Mouse (Mus musculus): Measurements from ENCODE around the gene Tnni2. TPM values are rescaled to one million over a fixed set of nuclear protein-coding genes. Genes with fewer than 3 reads are reported as not detected.
A peak's percentile ranks its signal among the peaks of the same experiment; 100 is the strongest.

Gene Tnni2
- polyA plus RNA-seq, 1 experiment from 2014 or later = 29.3 TPM

- Histone ChIP-seq H3K9me3 (replicated peaks) (no peaks in the 10 kb centered on the region), H3K27ac (replicated peaks) (no peak overlapping the region), H3K27me3 (peaks cover 76% of the 10 kb centered on the region), H3K4me3 (replicated peaks) (no peak overlapping the region), H3K4me1 (replicated peaks) (peaks cover 7% of the 10 kb centered on the region), H3K9ac (no peak overlapping the region), H3K36me3 (replicated peaks) (no peaks in the 10 kb centered on the region), H3K4me2 (no peak overlapping the region)
- no peak for ATAC-seq (ENCODE audit: insufficient read depth)
- WGBS (ENCODE audit: insufficient replicate concordance) = 60% methylated on average over 12 of the region's 12 CpGs
These were observed 11.4 kb upstream of the Tnni2 start for GRCm38 (mm10) chr7:142430160-142430678.

- H3K27me3 ChIP-seq = peaks cover 76% of the 10 kb centered on the region
These were observed 10.5 kb upstream of the Tnni2 start for GRCm38 (mm10) chr7:142431106-142431505.

DNA sequence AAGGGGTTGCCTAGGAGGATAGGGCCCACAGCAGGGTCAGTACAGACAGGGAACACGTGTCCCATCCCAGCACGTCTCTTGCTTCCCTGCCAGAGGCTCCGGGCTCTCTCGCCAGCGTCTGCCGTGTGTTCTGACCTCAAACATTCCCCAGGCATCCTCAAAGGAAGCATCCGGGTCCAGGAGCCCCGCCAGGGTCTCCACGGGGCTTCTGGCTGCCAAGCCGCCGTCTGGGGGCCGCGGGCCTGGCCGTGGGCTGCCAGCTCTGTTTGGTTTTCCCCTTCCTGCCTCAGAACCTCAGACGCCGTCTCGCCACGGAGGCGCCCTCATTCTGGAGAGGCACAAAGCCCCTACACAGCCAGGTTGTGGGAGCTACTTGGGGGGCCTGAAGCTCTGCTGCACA, 8.0 kb upstream of the Tnni2 start:
- Histone ChIP-seq H3K9ac (no peak overlapping the region), H3K27ac (replicated peaks) (no peak overlapping the region), H3K9me3 (replicated peaks) (no peaks in the 10 kb centered on the region), H3K4me2 (no peak overlapping the region), H3K4me3 (replicated peaks) (no peak overlapping the region), H3K4me1 (replicated peaks) (peaks cover 10% of the 10 kb centered on the region), H3K36me3 (replicated peaks) (no peaks in the 10 kb centered on the region), H3K27me3 (peaks cover 58% of the 10 kb centered on the region)
- 25% methylated on average over 19 of the region's 19 CpGs for WGBS (ENCODE audit: insufficient replicate concordance)
- no peak for ATAC-seq (ENCODE audit: insufficient read depth)

More at GRCm38 (mm10) chr7:142431106-142431505, 10.5 kb upstream of the Tnni2 start:
- no peak overlapping the region for H3K4me2 ChIP-seq
- H3K4me1 ChIP-seq (replicated peaks) = peaks cover 10% of the 10 kb centered on the region
- no peak for ATAC-seq (ENCODE audit: insufficient read depth)
- no peaks in the 10 kb centered on the region for H3K36me3 ChIP-seq (replicated peaks)
- H3K27ac ChIP-seq (replicated peaks) = no peak overlapping the region
- H3K9ac ChIP-seq = no peak overlapping the region
- H3K9me3 ChIP-seq (replicated peaks) = no peaks in the 10 kb centered on the region
- H3K4me3 ChIP-seq (replicated peaks) = no peak overlapping the region
- 75% methylated on average over 14 of the region's 14 CpGs for WGBS (ENCODE audit: insufficient replicate concordance)

DNA sequence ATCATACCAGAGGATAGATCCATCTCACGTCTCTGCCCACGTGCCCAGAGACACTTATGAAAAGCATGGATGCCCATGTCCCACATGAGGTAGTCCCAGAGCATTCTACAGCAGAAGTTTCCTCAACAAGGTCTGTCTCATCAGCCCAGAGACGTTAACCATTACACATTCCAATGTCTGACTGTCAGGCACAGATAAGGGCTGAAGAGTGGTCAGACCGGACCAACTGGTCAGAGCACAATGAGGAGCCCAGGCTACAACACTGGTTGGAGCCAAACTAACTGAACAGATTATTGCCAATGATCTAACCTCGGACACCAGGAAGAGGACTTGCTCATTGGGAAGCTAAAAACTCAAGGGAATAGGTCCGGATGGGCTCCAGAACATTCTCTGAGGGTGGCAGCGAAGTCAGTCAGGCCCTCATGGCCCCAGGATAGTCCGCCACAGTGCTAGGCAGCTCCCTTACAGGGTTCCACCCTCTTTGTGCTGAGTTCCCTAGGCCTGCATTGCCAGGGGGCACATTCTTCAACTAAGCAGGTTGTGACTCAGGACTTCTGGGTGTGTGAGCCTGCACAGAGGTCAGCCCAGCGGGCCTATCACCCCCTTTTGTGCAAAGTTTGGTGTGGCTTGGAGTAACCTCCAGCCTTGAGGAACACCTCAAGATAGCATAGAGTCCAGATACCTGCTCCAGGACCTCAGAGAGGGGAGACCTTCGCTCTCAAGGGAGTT, 7.3 kb upstream of the Tnni2 start, which contains the start of gene Syt8:
Syt8 (plus strand) TSS at position 714 of the 729 bp plus-strand sequence.
- Histone ChIP-seq H3K27ac (replicated peaks) (no peak within 1 kb of the TSS), H3K4me1 (replicated peaks) (peaks cover 10% of the 10 kb centered on the region), H3K4me3 (replicated peaks) (no peak within 1 kb of the TSS), H3K9ac (no peak within 1 kb of the TSS), H3K27me3 (peaks cover 51% of the 10 kb centered on the region), H3K36me3 (replicated peaks) (no peaks in the 10 kb centered on the region), H3K4me2 (no peak within 1 kb of the TSS), H3K9me3 (replicated peaks) (no peaks in the 10 kb centered on the region)
- 60% methylated on average over 10 of the region's 10 CpGs for WGBS (ENCODE audit: insufficient replicate concordance)
- ATAC-seq (ENCODE audit: insufficient read depth) = no peak

DNA sequence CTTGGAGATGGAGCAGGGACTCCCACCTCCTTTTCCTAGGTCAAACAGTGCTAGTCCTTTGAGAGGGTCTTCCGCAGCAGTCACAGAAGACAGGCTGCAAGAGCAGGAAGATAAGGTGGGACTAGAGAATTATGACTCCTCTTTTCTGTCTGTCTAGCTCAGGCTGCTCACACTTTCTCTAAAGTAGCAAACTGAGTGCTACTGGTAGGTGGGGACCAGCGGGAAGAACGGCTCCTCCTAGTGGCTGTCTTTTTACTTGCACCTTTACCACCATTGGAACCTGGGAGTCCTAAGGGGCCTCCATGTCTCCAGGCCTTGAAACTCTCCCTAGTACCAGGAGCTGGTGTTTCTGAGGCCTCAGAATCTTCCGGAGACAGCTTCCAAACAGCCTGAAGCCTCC, 6.1 kb upstream of the Tnni2 start:
- peak; percentile 50 for ATAC-seq (ENCODE audit: insufficient read depth)
- peaks cover 39% of the 10 kb centered on the region for H3K27me3 ChIP-seq
- no peak overlapping the region for H3K27ac ChIP-seq (replicated peaks)
- H3K9ac ChIP-seq = no peak overlapping the region
- H3K9me3 ChIP-seq (replicated peaks) = no peaks in the 10 kb centered on the region
- WGBS (ENCODE audit: insufficient replicate concordance) = 14% methylated on average over 4 of the region's 4 CpGs
- peaks cover 10% of the 10 kb centered on the region for H3K4me1 ChIP-seq (replicated peaks)
- no peaks in the 10 kb centered on the region for H3K36me3 ChIP-seq (replicated peaks)
- H3K4me2 ChIP-seq = no peak overlapping the region
- no peak overlapping the region for H3K4me3 ChIP-seq (replicated peaks)

DNA sequence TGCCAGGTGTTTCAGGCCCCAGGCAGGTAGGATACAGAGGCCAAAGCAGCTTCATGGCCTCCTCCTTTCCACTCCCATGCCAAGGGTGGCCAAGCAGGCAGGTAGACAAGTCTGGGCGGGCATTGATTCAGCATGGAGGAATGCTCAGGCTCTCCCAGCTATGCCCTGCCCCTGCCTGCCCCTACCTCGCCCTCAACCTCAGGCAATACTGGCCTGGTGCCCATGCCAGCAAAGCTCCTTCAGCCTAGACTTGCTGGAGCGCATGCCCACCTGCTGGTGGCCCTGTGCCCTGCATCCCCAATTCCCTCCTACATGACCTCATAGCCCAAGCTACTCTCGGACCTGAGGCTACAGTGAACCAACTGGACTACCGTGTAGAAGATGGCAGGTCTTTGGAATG, 4.3 kb upstream of the Tnni2 start:
- Histone ChIP-seq H3K27ac (replicated peaks) (no peak overlapping the region), H3K27me3 (peaks cover 26% of the 10 kb centered on the region), H3K9me3 (replicated peaks) (no peaks in the 10 kb centered on the region), H3K9ac (no peak overlapping the region), H3K36me3 (replicated peaks) (no peaks in the 10 kb centered on the region), H3K4me1 (replicated peaks) (peaks cover 17% of the 10 kb centered on the region), H3K4me3 (replicated peaks) (no peak overlapping the region), H3K4me2 (no peak overlapping the region)
- no peak for ATAC-seq (ENCODE audit: insufficient read depth)
- WGBS (ENCODE audit: insufficient replicate concordance) = 56% methylated on average over 5 of the region's 5 CpGs

DNA sequence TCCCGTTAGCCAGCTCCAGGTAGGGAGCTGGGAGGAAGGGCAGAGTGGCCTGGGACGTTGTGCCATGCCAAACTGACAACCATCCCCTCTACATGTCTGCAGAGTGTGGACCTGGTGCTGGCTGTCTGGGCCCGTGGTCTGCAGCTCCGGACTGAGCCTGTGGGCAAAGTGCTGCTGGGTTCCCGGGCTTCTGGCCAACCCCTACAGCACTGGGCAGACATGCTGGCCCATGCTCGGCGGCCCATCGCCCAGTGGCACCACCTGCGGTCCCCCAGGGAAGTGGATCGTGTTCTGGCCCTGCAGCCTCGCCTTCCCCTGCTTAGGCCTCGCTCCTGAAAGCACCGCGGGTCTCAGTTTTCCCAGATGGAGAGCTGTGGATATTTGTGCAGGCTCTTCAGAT, 1.6 kb upstream of the Tnni2 start:
- no peak for ATAC-seq (ENCODE audit: insufficient read depth)
- Histone ChIP-seq H3K27me3 (peaks cover under 1% of the 10 kb centered on the region; the same call in 1 of the 2 replicates), H3K36me3 (replicated peaks) (no peaks in the 10 kb centered on the region), H3K4me2 (no peak overlapping the region), H3K4me1 (replicated peaks) (peaks cover 11% of the 10 kb centered on the region), H3K9me3 (replicated peaks) (no peaks in the 10 kb centered on the region), H3K4me3 (replicated peaks) (no peak overlapping the region), H3K9ac (no peak overlapping the region), H3K27ac (replicated peaks) (no peak overlapping the region)
- 76% methylated on average over 14 of the region's 14 CpGs for WGBS (ENCODE audit: insufficient replicate concordance)

- Histone ChIP-seq H3K4me3 (replicated peaks) (no peak overlapping the region), H3K4me2 (no peak overlapping the region), H3K9ac (no peak overlapping the region), H3K36me3 (replicated peaks) (no peaks in the 10 kb centered on the region), H3K27ac (replicated peaks) (no peak overlapping the region), H3K9me3 (replicated peaks) (no peaks in the 10 kb centered on the region), H3K4me1 (replicated peaks) (0 out of 2 replicates have a peak, but pooled peaks cover 7% of the 10 kb centered on the region), H3K27me3 (no peaks in the 10 kb centered on the region)
- no peak for ATAC-seq (ENCODE audit: insufficient read depth)
- WGBS (ENCODE audit: insufficient replicate concordance) = 50% methylated on average over 5 of the region's 5 CpGs
These were observed 922 bp upstream of the Tnni2 start for GRCm38 (mm10) chr7:142440657-142441114.

- Histone ChIP-seq H3K4me1 (replicated peaks) (0 out of 2 replicates have a peak, but pooled peaks cover 7% of the 10 kb centered on the region), H3K27ac (replicated peaks) (peak overlapping the region; percentile 61), H3K36me3 (replicated peaks) (no peaks in the 10 kb centered on the region), H3K9ac (no peak overlapping the region), H3K27me3 (no peaks in the 10 kb centered on the region), H3K4me2 (no peak overlapping the region), H3K9me3 (replicated peaks) (no peaks in the 10 kb centered on the region), H3K4me3 (replicated peaks) (no peak overlapping the region)
- peak; percentile 31 for ATAC-seq (ENCODE audit: insufficient read depth)
- WGBS (ENCODE audit: insufficient replicate concordance) = 42% methylated on average over 9 of the region's 9 CpGs
These were observed 686 bp downstream of the Tnni2 start for GRCm38 (mm10) chr7:142442081-142442907.

- Histone ChIP-seq H3K4me2 (no peak overlapping the region), H3K4me1 (replicated peaks) (0 out of 2 replicates have a peak, but pooled peaks cover 7% of the 10 kb centered on the region), H3K36me3 (replicated peaks) (no peaks in the 10 kb centered on the region), H3K27me3 (no peaks in the 10 kb centered on the region), H3K9ac (no peak overlapping the region), H3K27ac (replicated peaks) (peak overlapping the region; percentile 61), H3K4me3 (replicated peaks) (no peak overlapping the region), H3K9me3 (replicated peaks) (no peaks in the 10 kb centered on the region)
- peak; percentile 16; the same call in 1 of the 2 replicates for ATAC-seq (ENCODE audit: insufficient read depth)
- WGBS (ENCODE audit: insufficient replicate concordance) = 53% methylated on average over 7 of the region's 7 CpGs
These were observed 1.4 kb downstream of the Tnni2 start for GRCm38 (mm10) chr7:142442908-142443420.

- Histone ChIP-seq H3K9ac (no peak overlapping the region), H3K27me3 (no peaks in the 10 kb centered on the region), H3K36me3 (replicated peaks) (no peaks in the 10 kb centered on the region), H3K9me3 (replicated peaks) (no peaks in the 10 kb centered on the region), H3K4me2 (no peak overlapping the region), H3K4me1 (replicated peaks) (0 out of 2 replicates have a peak, but pooled peaks cover 7% of the 10 kb centered on the region), H3K27ac (replicated peaks) (peak overlapping the region; percentile 61; the same call in 1 of the 2 replicates), H3K4me3 (replicated peaks) (no peak overlapping the region)
- WGBS (ENCODE audit: insufficient replicate concordance) = 65% methylated on average over 5 of the region's 5 CpGs
- no peak for ATAC-seq (ENCODE audit: insufficient read depth)
These were observed 1.9 kb downstream of the Tnni2 start for GRCm38 (mm10) chr7:142443474-142443873.
